Mouse (Mus musculus) NIH3T3 (cell line): ENCODE data around the gene Scyl3.
A peak's percentile ranks its signal among the peaks of the same experiment; 100 is the strongest.

Experiments
- DNase-seq: peaks from one replicate; pipeline ENCODE4 v3.0.0-alpha.2; 2012; ENCODE audit warnings: low read depth

Gene Scyl3

DNA sequence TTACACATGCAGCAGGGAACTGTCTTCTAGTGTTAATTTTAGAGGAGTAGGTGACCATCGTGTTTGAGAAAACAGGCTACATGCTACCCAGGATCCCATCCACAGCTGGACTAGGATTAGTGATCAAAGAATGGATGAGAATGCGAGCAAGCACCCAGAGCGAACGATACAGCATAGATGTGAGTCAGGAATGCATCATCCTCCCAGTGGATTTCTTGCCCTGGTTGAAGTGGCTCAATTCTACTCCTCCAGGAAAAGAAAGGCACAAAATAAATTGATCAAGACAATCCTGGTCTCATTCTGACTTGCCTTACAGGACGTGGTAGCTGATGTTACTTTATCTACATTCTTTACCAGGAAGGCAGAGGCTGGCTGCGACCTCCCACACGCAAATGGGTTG lies at the start of gene Scyl3:
Gene Scyl3 (plus strand): TSS at position 255 of the 400 bp plus-strand sequence.
- DNase-seq = peak; percentile 64

DNA sequence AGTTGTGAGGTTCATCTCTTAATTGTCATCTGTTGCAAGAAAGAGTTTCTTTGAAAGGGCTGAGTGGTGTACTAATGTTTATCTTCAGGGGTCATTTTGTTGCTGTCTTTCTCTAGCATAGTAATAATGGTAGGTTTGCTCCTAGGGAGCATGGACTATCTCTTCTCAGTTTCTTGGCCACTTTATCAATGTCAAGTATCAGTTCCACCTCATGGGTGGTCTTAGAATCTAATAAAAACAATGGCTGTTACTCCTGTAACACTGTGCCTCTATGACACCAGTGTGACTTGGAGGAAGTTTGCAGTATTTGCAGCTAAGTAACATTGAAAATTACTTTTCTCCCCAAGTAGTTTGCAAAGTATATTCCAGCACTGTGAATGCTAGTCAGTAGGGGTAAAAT lies 39.3 kb upstream of the Scyl3 start:
- DNase-seq = no peak

DNA sequence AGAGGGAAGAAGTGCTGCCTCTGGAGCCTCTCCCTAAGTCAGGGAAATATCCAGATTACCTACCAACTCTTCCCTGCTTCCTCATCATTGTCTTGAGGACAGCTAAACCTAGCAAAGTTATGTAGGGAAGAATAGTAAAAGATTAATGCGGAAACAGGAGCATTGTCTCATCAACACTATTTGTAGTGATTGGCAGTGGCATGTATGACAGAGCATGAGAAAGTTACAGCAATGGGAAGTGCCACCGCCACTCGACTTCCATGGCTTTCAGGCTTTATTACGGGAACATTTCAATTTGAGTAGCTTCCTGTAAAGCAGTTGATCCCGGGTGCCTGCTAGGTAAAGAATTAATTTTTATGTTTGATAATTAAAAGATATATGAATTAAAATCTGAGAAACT lies 35.6 kb upstream of the Scyl3 start:
- no peak for DNase-seq

DNA sequence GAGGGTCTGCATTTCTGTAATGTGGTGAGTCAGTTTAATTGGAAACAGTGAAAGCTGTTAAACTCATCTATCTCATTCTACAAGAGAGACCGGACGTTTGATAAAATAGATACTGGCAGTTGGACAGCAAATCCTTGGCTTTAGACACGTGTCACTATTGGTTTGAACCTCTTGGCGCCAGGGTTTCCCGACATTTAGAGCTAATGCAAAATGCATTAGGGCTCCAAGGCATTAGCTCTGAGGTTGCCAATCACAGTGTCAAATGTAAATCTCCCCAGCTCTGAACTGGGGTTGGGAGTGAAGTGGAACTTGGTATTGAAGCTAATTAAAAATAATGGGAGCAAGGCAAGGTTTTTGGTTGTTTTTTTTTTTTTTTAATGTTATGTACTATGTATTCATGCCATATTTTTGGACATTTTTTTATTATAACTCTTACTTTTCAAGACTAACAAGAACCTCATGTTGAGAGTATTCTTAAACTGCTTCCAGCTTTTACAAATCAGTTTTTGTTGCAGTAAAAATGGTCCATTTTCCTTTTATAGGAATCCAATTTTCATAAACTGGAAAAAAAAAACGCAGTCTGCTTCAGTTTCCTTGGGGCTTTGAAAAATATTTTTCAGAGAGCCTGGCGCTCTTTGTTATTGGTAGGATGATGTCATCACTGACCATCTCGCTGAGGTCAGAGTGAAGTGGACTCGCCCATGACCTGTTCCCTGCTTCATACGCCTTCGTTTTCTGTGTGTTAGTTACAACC lies 34.9 kb upstream of the Scyl3 start:
- no peak for DNase-seq

GRCm38 (mm10) chr1:163898291-163898764 lies 30.6 kb upstream of the Scyl3 start:
- peak; percentile 14 for DNase-seq

DNA sequence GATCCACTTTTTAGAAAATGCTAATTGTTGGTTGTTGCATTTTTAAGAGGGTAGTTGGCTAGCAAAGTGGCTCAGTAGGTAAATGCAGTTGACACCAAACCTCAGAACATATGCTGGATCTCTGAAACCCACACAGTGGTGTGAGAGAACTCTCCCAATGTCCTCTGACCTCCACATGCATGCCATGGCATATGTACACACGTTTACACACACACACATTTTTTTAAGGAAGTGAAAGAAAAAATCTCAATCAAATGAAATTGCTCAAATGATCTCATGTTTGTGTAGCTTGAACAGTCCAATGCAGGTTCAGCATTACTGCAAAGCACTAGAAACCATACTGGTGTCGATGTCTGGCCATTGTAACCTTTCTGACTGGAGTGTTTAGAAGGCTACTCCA lies 29.3 kb upstream of the Scyl3 start:
- DNase-seq = no peak

GRCm38 (mm10) chr1:163900168-163900567 lies 28.7 kb upstream of the Scyl3 start:
- no peak for DNase-seq

DNA sequence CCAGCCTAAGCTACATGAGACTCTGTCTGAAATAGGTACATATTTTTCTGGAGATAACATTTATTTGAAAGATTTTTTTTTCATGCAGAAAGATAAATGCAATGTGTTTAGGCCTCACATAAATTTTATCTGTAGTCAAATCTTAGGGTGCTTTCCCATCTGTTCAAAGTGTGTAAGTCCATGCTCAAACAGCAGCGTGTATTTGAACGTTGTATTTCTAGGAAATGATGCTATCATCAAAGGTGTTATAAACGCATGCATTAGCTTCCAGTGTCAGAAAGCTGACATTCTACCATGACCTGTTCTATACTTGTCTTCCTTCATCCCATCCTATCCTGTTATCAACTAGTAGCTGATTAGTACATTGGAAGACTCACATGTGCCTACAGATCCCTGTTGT lies 25.5 kb upstream of the Scyl3 start:
- DNase-seq = no peak

DNA sequence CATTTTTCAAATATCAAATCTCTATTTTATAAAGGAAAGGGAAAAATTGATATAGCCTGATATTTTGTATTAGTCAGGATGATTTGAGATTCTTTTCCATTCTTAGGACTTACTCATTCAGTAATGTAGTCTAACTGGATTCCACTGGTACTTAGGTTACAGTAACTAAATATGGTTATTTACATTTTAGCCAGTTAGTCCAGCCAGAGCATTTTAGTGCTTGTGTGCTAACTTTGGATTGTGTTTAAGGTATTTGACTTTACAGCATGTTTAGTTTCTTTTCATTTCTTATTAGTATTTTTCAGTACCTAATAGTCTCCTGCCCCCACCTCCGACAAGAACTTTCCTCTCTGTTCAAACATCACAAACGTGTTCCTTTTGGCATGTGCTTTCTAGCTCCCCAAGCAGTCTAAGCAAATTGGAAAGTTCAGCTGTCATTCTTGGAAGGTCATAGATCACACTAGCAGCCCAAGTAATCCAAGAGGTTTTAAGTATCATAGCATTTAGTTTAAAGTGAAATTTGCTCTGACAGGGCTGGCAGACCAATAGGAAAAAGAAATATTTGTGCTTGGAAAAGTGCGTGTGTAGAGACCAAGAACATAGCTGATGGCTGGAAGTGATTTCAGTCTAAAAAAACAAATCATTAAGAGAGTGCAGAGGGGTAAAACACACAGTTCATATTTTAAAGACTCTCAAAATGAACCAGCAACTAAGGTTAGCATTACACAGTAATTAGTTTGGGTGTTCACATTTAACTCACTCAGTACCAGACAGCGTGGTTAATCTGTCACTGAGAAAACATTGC lies 21.7 kb upstream of the Scyl3 start:
- peak; percentile 79 for DNase-seq

DNA sequence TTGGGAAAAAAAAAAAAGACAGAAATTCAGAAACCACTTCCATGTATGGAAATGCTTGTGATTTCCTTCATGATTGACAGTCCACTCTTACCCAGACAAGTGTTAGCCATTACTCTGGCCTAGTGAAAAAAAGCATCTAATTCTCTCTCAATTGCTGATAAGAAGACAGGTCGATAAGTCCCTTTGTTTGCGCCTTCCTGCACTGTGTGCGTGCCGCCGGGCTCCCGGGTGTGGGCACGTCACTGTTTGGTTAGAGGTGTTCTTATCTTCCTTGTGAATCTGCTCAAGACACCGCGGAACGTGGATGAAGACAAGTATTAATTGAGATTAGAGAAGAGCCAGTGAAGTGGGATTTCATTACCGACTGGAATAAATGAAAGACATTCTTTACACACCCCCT lies 20.5 kb upstream of the Scyl3 start:
- DNase-seq = no peak

DNA sequence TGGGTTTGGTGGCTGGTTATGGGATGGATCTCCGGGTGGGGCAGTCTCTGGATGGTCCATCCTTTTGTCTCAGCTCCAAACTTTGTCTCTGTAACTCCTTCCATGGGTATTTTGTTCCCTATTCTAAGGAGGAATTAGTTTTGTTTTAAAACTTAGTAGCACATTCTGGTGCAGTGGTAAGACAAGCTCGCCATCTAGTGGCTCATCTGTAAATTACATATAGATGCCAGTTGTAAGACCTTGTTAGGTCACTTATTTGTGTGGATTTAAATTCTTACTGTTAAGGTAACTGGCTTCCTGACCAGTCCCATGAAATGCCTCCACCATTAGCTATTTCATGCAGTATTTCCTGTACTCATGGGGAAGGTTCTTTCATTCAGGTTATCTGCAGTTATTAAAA lies 18.6 kb upstream of the Scyl3 start:
- peak; percentile 92 for DNase-seq

DNA sequence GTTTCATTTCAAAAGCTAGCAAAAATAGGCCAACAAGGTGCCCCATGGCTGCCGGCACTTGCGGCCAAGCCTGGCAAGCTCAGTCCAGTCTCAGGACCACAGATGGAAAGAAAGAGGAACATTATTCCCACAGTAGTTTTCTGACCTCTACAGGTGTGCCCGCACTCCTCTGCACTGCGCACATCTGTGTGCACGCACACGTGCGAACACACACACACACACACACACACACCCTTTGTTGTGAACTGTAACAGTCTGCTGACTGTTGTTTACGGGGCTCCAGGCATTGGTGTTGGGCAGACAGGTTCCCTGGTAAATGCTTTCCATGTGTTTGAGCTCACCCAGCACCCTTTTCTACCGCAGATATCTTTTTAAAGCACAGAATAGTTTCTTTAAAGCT lies 18.1 kb upstream of the Scyl3 start:
- no peak for DNase-seq

DNA sequence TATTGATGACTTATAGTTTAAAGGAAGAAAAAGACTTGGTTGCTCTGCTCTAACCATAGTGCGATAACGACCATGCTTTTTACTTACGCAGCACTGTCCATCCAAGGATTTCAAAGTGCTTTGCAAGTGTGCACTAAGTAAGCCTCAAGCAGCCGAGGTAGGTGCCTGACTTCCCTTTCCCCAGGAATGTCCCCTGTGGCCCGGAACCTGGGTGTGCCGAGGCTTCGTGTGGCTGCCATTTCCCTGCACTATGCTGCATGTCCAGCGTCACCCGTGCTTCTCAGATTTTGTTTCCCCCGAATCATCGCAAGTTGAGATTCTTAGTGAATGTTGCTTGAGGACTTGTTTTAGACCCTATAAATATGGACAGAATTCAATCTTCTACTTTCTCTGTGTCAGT lies 16.9 kb upstream of the Scyl3 start:
- no peak for DNase-seq

- DNase-seq = no peak
Observed at GRCm38 (mm10) chr1:163917349-163918160, 11.3 kb upstream of the Scyl3 start.

DNA sequence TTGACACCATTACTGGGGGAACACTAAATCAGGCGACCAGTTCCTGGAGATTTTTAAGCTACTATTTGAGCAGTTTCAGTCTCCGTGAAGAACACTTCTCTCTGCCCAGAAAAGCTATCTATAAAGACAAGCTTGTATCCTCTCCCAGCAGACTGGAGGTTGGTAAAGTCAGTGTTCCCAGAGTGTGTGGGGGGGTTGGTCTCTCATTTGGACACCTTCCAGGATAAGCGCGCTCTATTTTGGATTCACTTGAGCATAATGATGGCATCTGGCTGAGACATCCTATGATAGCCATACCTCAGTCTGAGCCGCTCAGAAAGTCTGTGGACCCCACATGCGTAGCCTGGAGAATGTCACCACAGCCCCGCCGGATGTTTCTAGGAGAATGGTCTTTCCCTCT lies 4.8 kb upstream of the Scyl3 start:
- no peak for DNase-seq

DNA sequence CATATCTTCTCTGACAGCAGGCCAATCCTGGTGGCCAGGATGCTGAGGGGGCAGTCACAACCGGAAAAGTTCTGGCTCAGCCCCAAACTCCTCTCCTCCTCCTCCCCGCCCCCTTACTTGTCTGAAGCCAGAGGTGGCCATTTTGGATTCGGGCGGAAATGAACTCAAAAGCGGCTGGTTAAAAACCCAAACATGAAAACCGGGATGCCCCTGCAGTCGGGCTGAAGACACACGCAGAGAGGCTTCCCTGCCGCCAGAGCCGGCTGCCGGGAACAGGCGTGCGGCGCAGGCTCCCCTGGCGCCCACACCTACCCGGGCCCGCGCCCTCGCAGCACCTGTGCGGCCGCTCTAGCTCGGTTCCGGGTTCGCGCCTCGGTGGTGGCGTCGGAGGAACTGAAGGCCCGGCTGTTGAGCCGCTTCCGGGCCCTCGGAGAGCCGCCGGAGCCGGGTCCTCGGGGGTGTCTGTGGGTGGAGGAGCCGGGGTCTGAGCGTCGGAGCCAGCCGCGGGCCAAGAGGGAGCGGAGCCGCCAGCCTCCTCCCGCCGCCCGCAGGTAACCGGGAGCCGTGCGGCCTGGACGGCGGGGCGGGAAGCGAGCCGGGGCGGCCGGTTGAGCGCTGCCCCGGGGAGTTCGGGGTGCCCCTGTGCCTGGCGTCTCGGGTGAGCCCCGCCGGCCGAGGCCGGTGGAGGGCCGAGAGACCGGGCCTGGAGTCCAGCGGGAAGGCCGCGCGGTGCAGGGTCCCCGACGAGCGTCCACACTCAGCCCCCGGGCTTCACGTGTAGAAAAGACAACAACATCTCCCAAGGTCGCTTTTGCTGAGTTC lies 947 bp downstream of the Scyl3 start:
- DNase-seq = peak; percentile 97

DNA sequence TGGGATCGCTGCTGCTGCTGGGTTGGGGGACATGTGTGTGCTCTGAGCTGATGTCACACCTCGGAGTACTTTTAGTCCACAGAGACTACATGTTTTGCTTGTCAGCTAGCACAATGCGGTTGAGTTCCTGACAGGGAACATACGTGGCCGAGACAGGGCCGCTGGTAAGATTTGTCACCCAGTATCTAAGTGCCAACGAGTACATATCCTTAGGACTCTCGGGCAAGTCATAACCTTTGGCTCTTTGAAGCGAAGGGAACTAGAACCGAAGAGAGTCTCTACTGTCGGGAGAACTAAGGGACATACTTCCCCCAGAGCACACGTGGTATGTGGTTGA lies 1.5 kb downstream of the Scyl3 start:
- no peak for DNase-seq

DNA sequence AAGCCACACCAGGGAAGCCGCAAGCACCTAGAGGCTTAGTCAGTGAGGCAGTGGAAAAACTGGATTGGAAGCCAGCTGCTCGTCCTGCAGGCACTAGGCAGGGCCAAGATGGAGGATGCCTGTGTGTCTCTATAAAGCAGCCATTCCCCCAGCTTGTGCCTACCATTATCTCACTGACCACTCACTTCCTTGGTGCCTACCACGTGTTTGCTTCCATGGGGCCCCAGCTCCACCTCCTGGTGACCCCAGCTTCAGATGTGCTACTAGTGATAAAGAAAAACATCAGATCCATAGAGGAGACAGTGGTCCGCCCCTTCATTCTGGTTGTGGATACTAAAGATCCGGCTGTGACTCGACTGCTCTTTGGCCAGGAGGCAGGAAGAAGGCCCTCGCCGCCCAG lies 2.9 kb downstream of the Scyl3 start:
- peak; percentile 11 for DNase-seq

DNA sequence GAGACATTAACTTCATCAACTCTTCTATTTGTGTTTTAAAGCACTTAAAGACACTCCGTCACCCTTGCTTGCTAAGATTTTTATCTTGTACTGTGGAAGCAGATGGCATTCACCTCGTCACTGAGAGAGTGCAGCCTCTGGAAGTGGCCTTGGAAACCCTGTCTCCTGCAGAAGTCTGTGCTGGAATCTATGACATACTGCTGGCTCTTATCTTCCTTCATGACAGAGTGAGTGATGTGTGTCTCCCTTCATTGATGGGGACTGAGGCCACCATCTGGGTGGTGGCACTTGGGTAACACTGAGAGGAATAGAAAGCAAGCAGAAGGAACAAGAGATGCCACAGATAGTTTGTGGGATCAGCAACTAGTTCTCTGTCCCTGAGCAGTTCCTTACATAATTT lies 5.7 kb downstream of the Scyl3 start:
- DNase-seq = no peak

DNA sequence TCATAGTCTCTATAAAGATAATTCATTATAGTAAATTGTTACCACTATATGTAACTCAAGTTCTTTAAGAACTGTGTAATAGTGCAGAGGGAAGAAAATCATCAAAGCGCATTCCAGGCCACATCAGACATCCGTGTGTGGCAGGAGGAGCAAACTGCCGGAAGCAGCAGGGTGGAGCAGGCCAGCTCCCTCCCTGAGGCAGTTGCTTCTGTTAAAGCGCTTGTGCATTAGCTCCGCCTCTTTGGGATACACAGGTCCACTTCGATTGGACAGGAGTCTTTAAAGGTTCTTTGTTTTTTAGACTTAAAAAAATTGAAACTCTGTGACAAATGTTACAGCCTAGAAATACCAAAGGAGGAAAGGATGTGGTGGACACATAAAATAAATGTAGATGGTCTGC lies 13.2 kb downstream of the Scyl3 start:
- DNase-seq = no peak

- no peak for DNase-seq
Observed at GRCm38 (mm10) chr1:163953396-163953795, 24.5 kb downstream of the Scyl3 start.

DNA sequence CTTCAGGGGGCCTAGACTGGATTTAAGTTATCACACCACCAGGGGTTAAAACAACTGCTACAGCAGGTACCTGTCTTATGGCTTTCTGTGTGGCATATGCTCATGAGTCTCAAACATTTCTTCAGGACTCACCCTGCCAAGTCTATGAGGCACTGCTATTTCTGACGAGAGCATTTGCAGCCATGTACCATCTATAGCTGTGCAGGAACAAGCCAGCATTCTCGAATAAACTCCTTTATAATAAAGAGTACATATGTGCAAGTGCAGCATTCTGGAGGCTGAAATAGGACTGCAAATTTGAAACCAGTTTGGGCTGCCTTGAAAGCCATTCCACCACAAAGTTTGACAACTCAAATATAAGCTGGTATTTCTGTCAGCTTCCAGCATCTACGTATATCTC lies 29.1 kb downstream of the Scyl3 start:
- DNase-seq = no peak
